Mouse (Mus musculus) neural tube, embryonic 14.5 days (tissue): ENCODE measurements at regions not wholly inside any gene's neighbourhood (a gene's known extent, or its start where the extent isn't known, plus 50 kb on each side); places are given as distances from the start of the nearest gene placed in this dataset.

Source experiments
- ATAC-seq: fragments of 200-750 bp; cut with Nextera tagmentation; 2 replicates; pipeline ENCODE4 v1.8.0; 2017; ENCODE audit warnings: low read depth, mild to moderate bottlenecking, moderate TSS enrichment, moderate library complexity
- H3K27ac ChIP-seq: fragments of 300-500 bp; sonication (generic); 2 replicates; pipeline ENCODE4 v1.5.1; 2014; ENCODE audit warnings: low read depth, mild to moderate bottlenecking, control low read depth, low read length, moderate library complexity, mixed read lengths
- H3K27me3 ChIP-seq: fragments of 300-500 bp; sonication (generic); 2 replicates; pipeline ENCODE4 v1.6.1; 2014; ENCODE audit warnings: low read length; ENCODE audit not compliant: control insufficient read depth, insufficient read depth
- H3K36me3 ChIP-seq: fragments of 300-500 bp; sonication (generic); 2 replicates; pipeline ENCODE4 v1.6.1; 2014; ENCODE audit warnings: low read length, mixed read lengths; ENCODE audit not compliant: control insufficient read depth, insufficient read depth
- H3K4me1 ChIP-seq: fragments of 300-500 bp; sonication (generic); 2 replicates; pipeline ENCODE4 v1.6.1; 2014; ENCODE audit warnings: low read length; ENCODE audit not compliant: control insufficient read depth, insufficient read depth
- H3K4me2 ChIP-seq: fragments of 300-500 bp; sonication (generic); 2 replicates; pipeline ENCODE4 v1.6.1; 2014; ENCODE audit warnings: mild to moderate bottlenecking, low read depth, low read length, control low read depth
- H3K4me3 ChIP-seq: fragments of 300-500 bp; sonication (generic); 2 replicates; pipeline ENCODE4 v1.5.1; 2014; ENCODE audit warnings: low read depth, low read length, control low read depth, mixed read lengths
- H3K9ac ChIP-seq: fragments of 300-500 bp; sonication (generic); replicated peaks from 2 replicates; pipeline ENCODE4 v1.6.1; 2014; ENCODE audit warnings: low read depth, mild to moderate bottlenecking, control low read depth, low read length, mixed read lengths
- H3K9me3 ChIP-seq: fragments of 300-500 bp; sonication (generic); 2 replicates; pipeline ENCODE4 v1.6.1; 2016; ENCODE audit warnings: low read length; ENCODE audit not compliant: control insufficient read depth
- WGBS: fragments of 180-500 bp; shearing (Covaris S2); extraction: QIAGEN DNeasy Blood & Tissue Kit; methylation state at CpG from one replicate; pipeline ENCODE4 v1.1.7; 2014; 5-methylcytosine and 5-hydroxymethylcytosine counted together

DNA sequence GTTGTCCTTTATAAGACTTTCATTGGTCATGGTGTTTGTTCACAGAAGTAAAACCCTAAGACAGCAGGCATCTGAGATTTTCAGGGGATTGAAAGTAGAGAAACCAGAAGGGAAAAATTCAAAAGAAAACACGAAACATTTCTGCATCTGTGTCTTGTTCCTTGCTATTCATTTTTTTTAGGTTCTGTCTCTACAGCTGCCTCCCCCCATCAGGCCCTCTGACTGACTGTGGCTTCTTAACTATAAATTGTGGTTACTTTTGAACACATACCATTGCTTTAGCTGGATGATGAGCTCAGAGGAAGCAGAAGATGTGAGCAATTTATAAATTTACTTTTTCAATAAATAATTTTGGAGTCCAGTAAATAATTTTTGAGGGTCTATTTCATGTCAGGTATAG, 103.5 kb downstream of the Mex3b start:
- WGBS, result 79% methylated on average over 1 of the region's 1 CpGs
- no peak for ATAC-seq
- Histone ChIP-seq H3K9ac (no peak overlapping the region), H3K27ac (no peak overlapping the region), H3K4me1 (no peaks in the 10 kb centered on the region), H3K9me3 (no peaks in the 10 kb centered on the region), H3K36me3 (no peaks in the 10 kb centered on the region), H3K4me3 (no peak overlapping the region), H3K4me2 (no peak overlapping the region), H3K27me3 (no peaks in the 10 kb centered on the region)

DNA sequence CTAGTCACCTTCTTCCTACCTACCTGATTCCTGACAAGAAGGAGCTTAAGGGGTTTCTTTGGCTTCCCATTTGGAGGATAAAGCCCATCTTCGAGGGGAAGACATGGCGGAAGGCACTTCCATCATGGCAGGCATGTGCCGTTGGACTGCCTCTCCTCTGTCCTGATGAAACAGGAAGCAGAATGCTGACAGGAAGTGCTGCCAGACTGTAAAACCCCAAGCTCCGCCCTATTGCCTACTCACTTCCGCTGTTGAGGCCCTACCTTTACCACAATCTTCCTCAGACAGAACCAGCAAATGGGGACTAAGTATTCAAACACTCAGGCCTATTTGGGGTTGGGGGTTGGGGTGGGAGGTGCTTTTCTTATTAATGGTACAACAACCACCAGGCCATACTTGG, 104.1 kb downstream of the Mex3b start:
- ATAC-seq, result no peak
- Histone ChIP-seq H3K4me2 (no peak overlapping the region), H3K9me3 (no peaks in the 10 kb centered on the region), H3K36me3 (no peaks in the 10 kb centered on the region), H3K9ac (no peak overlapping the region), H3K27ac (no peak overlapping the region), H3K4me3 (no peak overlapping the region), H3K27me3 (no peaks in the 10 kb centered on the region), H3K4me1 (no peaks in the 10 kb centered on the region)
- 94% methylated on average over 5 of the region's 5 CpGs for WGBS

DNA sequence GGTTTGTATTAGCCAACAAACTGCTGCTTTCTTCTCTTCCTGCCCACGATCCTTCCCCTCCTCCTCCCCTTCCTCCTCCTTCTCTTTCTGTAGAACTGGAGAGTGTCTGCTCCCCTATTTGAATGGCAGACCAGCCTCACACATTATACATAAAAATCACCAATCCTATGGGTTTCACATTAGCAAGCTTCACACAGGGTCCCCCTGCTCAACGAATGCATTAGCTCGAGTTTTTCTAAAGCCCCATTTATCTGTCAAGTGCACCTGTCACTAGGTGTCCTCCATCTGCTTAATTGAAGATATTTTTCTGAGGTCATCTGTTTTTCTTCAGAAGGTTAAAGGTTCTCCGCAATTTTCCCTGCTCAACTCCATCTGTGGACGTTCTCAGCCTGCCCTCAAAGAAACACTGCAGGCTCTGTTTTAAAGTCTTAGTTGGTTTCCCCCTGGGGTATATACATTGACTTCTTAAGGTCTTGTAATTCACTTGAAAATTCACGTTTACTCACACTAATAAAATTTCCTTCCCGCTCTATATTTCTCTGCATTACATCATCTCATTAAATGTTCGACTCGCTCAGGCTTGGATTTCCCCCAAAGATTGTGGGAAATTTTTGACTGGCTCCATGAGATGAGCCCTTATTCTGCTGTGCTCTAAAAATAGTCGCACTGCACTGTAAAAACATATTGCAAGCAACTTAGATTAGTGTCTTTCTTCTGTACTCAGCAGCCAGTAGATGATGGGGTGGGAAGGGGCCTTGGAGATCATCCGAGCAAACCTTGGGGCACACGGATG, 105.3 kb downstream of the Mex3b start:
- Histone ChIP-seq H3K27ac (no peak overlapping the region), H3K27me3 (no peaks in the 10 kb centered on the region), H3K4me2 (no peak overlapping the region), H3K9ac (no peak overlapping the region), H3K36me3 (no peaks in the 10 kb centered on the region), H3K4me1 (no peaks in the 10 kb centered on the region), H3K9me3 (no peaks in the 10 kb centered on the region), H3K4me3 (no peak overlapping the region)
- 59% methylated on average over 12 of the region's 12 CpGs for WGBS
- ATAC-seq, result no peak

DNA sequence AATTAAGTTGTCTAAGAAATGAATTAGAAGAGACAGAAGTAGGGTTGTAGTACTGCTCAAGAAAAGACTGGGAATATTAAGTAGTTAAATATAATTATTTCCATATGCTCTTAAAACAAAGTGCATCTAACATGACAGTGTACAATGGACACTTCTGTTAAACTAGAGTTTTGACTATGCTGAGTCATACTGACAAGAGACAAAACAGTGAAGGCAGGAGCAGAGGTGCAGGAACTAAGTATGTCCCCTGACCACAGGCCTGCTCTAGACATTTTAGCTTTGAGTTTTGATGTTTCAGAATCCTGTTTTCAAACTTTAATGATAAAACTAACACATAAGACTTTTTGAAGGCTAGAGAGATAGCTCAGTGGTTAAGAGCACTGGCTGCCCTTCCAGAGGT, 123.6 kb downstream of the Mex3b start:
- no peaks in the 10 kb centered on the region for H3K4me1 ChIP-seq
- no peak overlapping the region for H3K27ac ChIP-seq
- H3K36me3 ChIP-seq, result no peaks in the 10 kb centered on the region
- ATAC-seq, result no peak
- H3K9me3 ChIP-seq, result no peaks in the 10 kb centered on the region
- no peak overlapping the region for H3K4me2 ChIP-seq
- no peaks in the 10 kb centered on the region for H3K27me3 ChIP-seq
- H3K4me3 ChIP-seq, result no peak overlapping the region
- H3K9ac ChIP-seq, result no peak overlapping the region

DNA sequence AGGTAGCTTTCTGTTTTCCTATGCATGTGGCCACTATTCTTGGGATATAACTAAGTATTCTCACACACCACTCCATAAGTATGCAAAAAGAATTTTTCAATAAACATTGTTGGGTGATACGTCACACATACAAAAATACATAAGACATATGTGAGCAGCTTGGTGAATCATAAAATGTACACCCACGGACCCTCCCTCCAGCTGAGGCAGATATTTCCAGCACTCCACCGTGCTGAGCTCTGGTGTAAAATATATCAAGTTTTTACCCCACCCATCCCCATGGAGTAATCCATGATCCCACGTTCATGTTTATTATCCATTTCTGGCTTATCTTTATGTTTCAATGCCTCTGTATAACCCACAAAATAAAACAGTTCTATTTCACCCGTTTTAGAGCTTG, 126.0 kb downstream of the Mex3b start:
- no peak for ATAC-seq
- 84% methylated on average over 5 of the region's 5 CpGs for WGBS

DNA sequence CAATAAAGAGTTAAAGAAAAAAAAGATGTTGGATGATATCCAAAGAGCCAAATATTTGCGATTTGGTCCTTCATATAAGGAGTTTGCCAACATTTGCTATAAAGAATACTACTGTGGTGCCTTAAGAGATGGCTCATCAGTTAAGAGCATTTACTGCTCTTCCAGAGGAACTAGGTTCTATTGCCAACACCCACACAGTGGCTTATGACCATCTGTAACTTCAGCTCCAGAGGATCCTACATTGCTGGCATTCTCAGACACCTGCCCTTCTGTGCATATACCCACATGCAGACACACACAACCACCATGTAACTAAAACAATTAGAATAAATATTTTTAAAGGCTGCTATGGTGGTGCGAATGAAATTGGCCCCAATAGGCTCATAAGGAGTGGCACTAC, 131.7 kb downstream of the Mex3b start:
- 94% methylated on average over 2 of the region's 2 CpGs for WGBS

More for the DNA sequence above, 126.0 kb downstream of the Mex3b start:
- H3K27ac ChIP-seq, result no peak overlapping the region
- no peak overlapping the region for H3K9ac ChIP-seq
- H3K4me1 ChIP-seq, result no peaks in the 10 kb centered on the region
- H3K27me3 ChIP-seq, result no peaks in the 10 kb centered on the region
- no peaks in the 10 kb centered on the region for H3K36me3 ChIP-seq
- H3K4me3 ChIP-seq, result no peak overlapping the region
- no peaks in the 10 kb centered on the region for H3K9me3 ChIP-seq
- no peak overlapping the region for H3K4me2 ChIP-seq

DNA sequence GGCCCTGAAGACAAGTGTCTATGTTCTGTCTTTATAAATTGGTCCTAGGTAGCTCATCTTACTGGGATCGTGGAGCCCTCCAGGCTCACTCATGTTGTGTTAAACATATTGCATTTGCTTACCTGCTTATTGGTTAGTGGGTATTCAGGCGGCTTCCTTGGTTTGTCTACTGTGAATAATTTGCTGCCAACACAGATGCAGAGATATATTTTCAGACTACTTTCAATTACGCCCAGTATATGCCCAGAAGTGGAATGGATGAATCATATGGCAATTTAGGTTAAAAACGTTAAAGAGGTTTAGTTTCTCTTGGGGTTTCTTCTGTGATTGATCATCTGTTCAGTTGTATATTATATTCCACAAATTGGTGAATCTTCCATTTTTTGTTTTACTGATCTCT, 140.4 kb downstream of the Mex3b start:
- 87% methylated on average over 4 of the region's 4 CpGs for WGBS
- Histone ChIP-seq H3K4me3 (no peak overlapping the region), H3K36me3 (no peaks in the 10 kb centered on the region), H3K9ac (no peak overlapping the region), H3K4me1 (no peaks in the 10 kb centered on the region), H3K27ac (no peak overlapping the region), H3K9me3 (no peaks in the 10 kb centered on the region), H3K4me2 (no peak overlapping the region), H3K27me3 (no peaks in the 10 kb centered on the region)
- ATAC-seq, result no peak

More for the DNA sequence above, 131.7 kb downstream of the Mex3b start:
- Histone ChIP-seq H3K27me3 (no peaks in the 10 kb centered on the region), H3K4me1 (no peaks in the 10 kb centered on the region), H3K4me2 (no peak overlapping the region), H3K27ac (no peak overlapping the region), H3K9me3 (no peaks in the 10 kb centered on the region), H3K36me3 (no peaks in the 10 kb centered on the region), H3K9ac (no peak overlapping the region), H3K4me3 (no peak overlapping the region)
- no peak for ATAC-seq

DNA sequence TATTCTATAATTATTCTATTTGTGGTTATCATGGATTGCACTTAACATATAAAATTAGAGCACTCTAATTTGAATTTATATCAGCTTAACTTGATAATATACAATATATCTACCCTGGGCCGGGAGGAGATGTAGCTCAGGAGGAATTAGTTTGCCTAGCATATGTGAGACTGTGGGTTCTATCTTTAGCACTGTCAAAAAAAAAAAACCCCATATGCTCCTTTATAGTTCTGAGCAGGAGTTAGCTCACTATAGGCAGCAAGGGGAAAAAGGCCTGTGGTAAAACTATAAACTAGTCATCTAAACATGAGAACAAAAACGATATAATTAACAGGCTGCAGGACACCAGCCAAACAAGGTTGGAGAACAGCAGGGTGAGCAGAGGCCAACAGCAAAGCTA, 145.0 kb downstream of the Mex3b start:
- Histone ChIP-seq H3K9me3 (no peaks in the 10 kb centered on the region), H3K27me3 (no peaks in the 10 kb centered on the region), H3K36me3 (no peaks in the 10 kb centered on the region), H3K4me1 (peaks cover 9% of the 10 kb centered on the region; the same call in 1 of the 2 replicates), H3K9ac (no peak overlapping the region), H3K4me3 (no peak overlapping the region), H3K27ac (no peak overlapping the region), H3K4me2 (no peak overlapping the region)
- 74% methylated on average over 2 of the region's 2 CpGs for WGBS
- ATAC-seq, result no peak

DNA sequence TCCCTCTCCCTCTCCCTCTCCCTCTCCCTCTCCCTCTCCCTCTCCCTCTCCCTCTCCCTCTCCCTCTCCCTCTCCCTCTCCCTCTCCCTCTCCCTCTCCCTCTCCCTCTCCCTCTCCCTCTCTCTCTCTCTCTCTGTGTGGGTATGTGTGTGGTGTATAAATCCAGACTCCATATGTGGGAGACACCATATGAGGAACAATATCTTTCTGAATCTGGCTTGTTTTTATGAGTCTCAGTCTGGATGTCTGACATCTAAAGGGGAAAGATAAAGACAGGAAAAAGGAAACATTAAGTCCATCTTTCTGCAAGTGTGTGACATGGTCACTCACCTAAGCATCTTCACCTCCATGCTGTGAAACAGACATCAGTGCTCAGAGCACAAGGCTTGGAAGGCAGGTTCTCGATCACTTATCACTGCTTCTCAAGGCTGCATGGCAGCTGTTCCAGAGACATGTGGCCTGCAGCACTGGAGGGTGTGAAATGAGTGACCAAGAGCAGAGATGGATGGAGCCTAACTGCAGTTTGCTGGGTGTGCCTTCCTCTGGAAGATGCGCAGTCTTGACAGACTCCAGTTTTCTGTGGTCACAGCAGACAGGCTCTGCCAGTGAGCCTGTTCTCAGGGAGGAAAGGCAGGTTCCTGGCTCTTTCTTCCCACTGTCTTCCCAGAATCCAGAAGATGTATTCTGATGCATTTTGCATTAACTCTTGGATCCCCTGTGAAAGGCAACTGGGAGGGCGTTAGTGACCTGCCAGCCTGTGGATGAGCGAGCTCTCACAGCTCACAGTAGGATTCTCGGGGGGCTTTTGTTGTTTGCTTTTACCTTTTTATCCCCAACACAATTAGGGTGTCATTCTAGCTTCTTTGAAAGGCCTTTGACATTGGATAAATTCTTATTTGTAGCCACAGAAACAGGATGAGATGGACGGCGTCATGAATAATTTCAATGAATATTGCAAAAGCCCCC, 147.9 kb downstream of the Mex3b start:
- Histone ChIP-seq H3K36me3 (no peaks in the 10 kb centered on the region), H3K27ac (peak overlapping the region; percentile 16; the same call in 1 of the 2 replicates), H3K4me2 (no peak overlapping the region), H3K27me3 (no peaks in the 10 kb centered on the region), H3K4me1 (peaks cover 9% of the 10 kb centered on the region; the same call in 1 of the 2 replicates), H3K9ac (0 out of 2 replicates have a peak overlapping the region, but pooled peaks have one; percentile 2), H3K4me3 (no peak overlapping the region), H3K9me3 (no peaks in the 10 kb centered on the region)
- WGBS, result 28% methylated on average over 7 of the region's 7 CpGs
- ATAC-seq, result no peak
